Comparison of ENCODE assay signal across 21 mouse cellular contexts in the genomic region with DNA sequence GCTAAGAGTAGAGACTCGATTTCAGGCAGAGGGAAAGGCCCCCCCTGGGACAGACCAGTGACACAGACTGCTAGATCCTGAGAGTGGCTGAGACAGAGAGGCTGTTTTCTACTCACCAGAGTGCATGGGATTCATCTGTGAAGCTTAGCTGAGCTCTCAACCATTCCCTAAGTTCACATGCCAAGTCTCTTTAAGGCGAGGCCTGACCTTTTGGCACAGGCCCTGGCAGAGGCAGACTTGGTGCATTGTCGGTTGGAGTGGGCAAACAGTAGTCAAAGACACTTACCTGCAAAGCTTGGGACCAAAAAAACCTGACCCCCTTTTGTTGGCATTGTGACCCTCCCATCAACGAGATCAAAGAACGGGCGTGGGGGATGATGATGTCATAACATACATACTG. TPM values are rescaled to one million over a fixed set of nuclear protein-coding genes. Genes with fewer than 3 reads are reported as not detected.
DNase-seq lines count a peak whose midpoint lies in the region; ATAC-seq and TF ChIP-seq lines count a peak whose summit lies in the region.
"Had no signal": no experiment of that assay in that cellular context is flagged by ENCODE, and none has a peak within 500 bp of the region (broad histone marks: within the 10 kb centered on the region; RNA-seq: fewer than 3 reads in every experiment).

No protein-coding gene starts in this region.

- no peaks in the 10 kb centered on the region; the same call in 1 of the 2 replicates for H3K27me3 ChIP-seq in forebrain, embryonic 12.5 days
- 0 out of 2 replicates have a peak, but pooled peaks cover 7% of the 10 kb centered on the region for H3K27me3 ChIP-seq in forebrain, embryonic 13.5 days
- no peaks in the 10 kb centered on the region for H3K27me3 ChIP-seq in lung, embryonic 14.5 days (ENCODE audit: insufficient read depth, low read length)
- H3K27me3 ChIP-seq: neural tube, embryonic 12.5 days; Patski; stomach, embryonic 15.5 days had no signal

- 0 out of 2 replicates have a peak, but pooled peaks have one; percentile 15 for ATAC-seq in forebrain, embryonic 12.5 days (ENCODE audit: low FRiP score)
- no peak for ATAC-seq in forebrain, embryonic 13.5 days
- 0 out of 2 replicates have a peak, but pooled peaks have one; percentile 8 for ATAC-seq in lung, embryonic 14.5 days (ENCODE audit: insufficient read depth)
- ATAC-seq: Patski had no signal

- DNase-seq in lung, embryonic 14.5 days, result no peak
- no peak for DNase-seq in lung, postnatal 36 days
- peak; percentile 25 for DNase-seq in retina, postnatal 1 day
- DNase-seq in retina, embryonic 14.5 days (ENCODE audit: low spot score), result no peak
- DNase-seq in kidney, adult 8-10 months, result no peak
- DNase-seq: adrenal gland, adult 2 months; B cell, adult 2 months; cerebellum, adult 18-20 months; cerebellum, postnatal 14 days; gastrocnemius, adult 2 months; kidney, adult 9 months; kidney, postnatal 14 days; lung, postnatal 4 days; right cerebral cortex, postnatal 4 days had no signal

- 0 out of 2 replicates have a peak overlapping the region, but pooled peaks have one; percentile 81 for H3K27ac ChIP-seq in forebrain, embryonic 12.5 days
- H3K27ac ChIP-seq in forebrain, embryonic 13.5 days, result no peak overlapping the region
- H3K27ac ChIP-seq in lung, embryonic 14.5 days (ENCODE audit: low read depth), result no peak overlapping the region
- H3K27ac ChIP-seq: gastrocnemius, adult 2 months; heart, embryonic 10.5 days; neural tube, embryonic 12.5 days; stomach, embryonic 15.5 days had no signal

- no peak for TF ChIP-seq CTCF in lung, embryonic 14.5 days (IDR thresholded peaks at IDR 0.05; ENCODE audit: low read depth)

- no peaks in the 10 kb centered on the region for H3K36me3 ChIP-seq in forebrain, embryonic 12.5 days (replicated peaks)
- no peaks in the 10 kb centered on the region for H3K36me3 ChIP-seq in forebrain, embryonic 13.5 days (ENCODE audit: poor library complexity, severe bottlenecking)
- no peaks in the 10 kb centered on the region for H3K36me3 ChIP-seq in lung, embryonic 14.5 days (ENCODE audit: insufficient read depth)
- H3K36me3 ChIP-seq: G1E; heart, embryonic 10.5 days; neural tube, embryonic 12.5 days; stomach, embryonic 15.5 days had no signal

- H3K4me3 ChIP-seq in forebrain, embryonic 12.5 days (replicated peaks), result no peak overlapping the region
- H3K4me3 ChIP-seq in forebrain, embryonic 13.5 days, result no peak overlapping the region
- H3K4me3 ChIP-seq in lung, embryonic 14.5 days (ENCODE audit: low read depth, low read length), result no peak overlapping the region
- H3K4me3 ChIP-seq: gastrocnemius, adult 2 months; heart, embryonic 10.5 days; neural tube, embryonic 12.5 days; stomach, embryonic 15.5 days had no signal

- H3K9me3 ChIP-seq in forebrain, embryonic 12.5 days, result no peaks in the 10 kb centered on the region
- no peaks in the 10 kb centered on the region for H3K9me3 ChIP-seq in forebrain, embryonic 13.5 days (replicated peaks)
- H3K9me3 ChIP-seq in lung, embryonic 14.5 days (ENCODE audit: low read depth, low read length), result no peaks in the 10 kb centered on the region
- H3K9me3 ChIP-seq: G1E; heart, embryonic 10.5 days; neural tube, embryonic 12.5 days; stomach, embryonic 15.5 days had no signal

- WGBS in forebrain, embryonic 12.5 days, result 66% methylated on average over 6 of the region's 6 CpGs
- WGBS in forebrain, embryonic 13.5 days, result 65% methylated on average over 6 of the region's 6 CpGs
- WGBS in lung, embryonic 14.5 days, result 52% methylated on average over 6 of the region's 6 CpGs

- no peak overlapping the region for H3K9ac ChIP-seq in forebrain, embryonic 12.5 days
- H3K9ac ChIP-seq in forebrain, embryonic 13.5 days, result no peak overlapping the region
- no peak overlapping the region for H3K9ac ChIP-seq in lung, embryonic 14.5 days
- H3K9ac ChIP-seq: neural tube, embryonic 12.5 days; stomach, embryonic 15.5 days had no signal

- H3K4me2 ChIP-seq in forebrain, embryonic 12.5 days, result no peak overlapping the region
- no peak overlapping the region for H3K4me2 ChIP-seq in forebrain, embryonic 13.5 days
- H3K4me2 ChIP-seq in lung, embryonic 14.5 days, result no peak overlapping the region
- H3K4me2 ChIP-seq: neural tube, embryonic 12.5 days; stomach, embryonic 15.5 days had no signal

- peaks cover 33% of the 10 kb centered on the region for H3K4me1 ChIP-seq in forebrain, embryonic 12.5 days
- peaks cover 33% of the 10 kb centered on the region for H3K4me1 ChIP-seq in forebrain, embryonic 13.5 days
- H3K4me1 ChIP-seq in lung, embryonic 14.5 days (ENCODE audit: insufficient read depth), result peaks cover 4% of the 10 kb centered on the region; the same call in 1 of the 2 replicates

RNA-seq across cellular contexts. Expression of a gene that starts 34.0 kb away (rescaled TPM):
- polyA plus RNA-seq in forebrain, embryonic 12.5 days (2016; fragmentation: Nextera tagmentation; extraction: Ambion mirVana), result 0.45 and 0.46 TPM in 2 replicates
- 0.49 and 0.53 TPM in 2 replicates for polyA plus RNA-seq in forebrain, embryonic 13.5 days (2015; fragmentation: Nextera tagmentation; extraction: Ambion mirVana)
- polyA plus RNA-seq in lung, embryonic 14.5 days (2014; fragmentation: Nextera tagmentation; extraction: Ambion mirVana), result 1.3 and 1.5 TPM in 2 replicates
- polyA plus RNA-seq: G1E had no signal
